Mouse (Mus musculus): ENCODE results near the gene Gm10563. TPM values are rescaled to one million over a fixed set of nuclear protein-coding genes. Genes with fewer than 3 reads are reported as not detected.
A peak's percentile ranks its signal among the peaks of the same experiment; 100 is the strongest.

The Gm10563 gene
- total RNA-seq, 1 experiment, result not detected

DNA sequence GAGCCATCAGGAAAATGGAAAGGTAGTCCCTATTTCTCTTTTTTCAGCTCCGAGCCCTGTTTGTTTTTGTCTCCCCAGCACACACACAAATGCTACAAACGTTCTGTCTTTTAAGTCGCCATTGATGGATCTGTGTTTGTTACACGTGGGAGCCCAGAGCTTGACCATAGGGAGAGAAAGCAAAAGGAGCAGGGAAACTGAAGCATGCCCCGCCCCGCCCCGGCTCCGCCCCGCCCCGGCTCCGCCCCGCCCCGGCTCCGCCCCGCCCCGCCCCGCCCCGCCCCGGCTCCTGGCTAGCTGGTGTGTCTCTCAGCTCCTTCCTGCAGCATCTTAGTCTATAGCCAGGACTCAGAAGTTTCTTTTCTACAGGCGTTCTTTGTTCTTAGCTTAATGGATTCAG is 46.7 kb downstream of the Gm10563 start:
- no peak for TF ChIP-seq ZNF384 (IDR thresholded peaks at IDR 0.05; ENCODE audit: low read depth, low read length)
- TF ChIP-seq CHD2 (IDR thresholded peaks at IDR 0.05; ENCODE audit: low read depth, low read length), result no peak
- no peak for TF ChIP-seq MAFK (IDR thresholded peaks at IDR 0.05; ENCODE audit: insufficient read depth, low read depth, low read length)
- TF ChIP-seq ZC3H11A (IDR thresholded peaks at IDR 0.05; ENCODE audit: borderline replicate concordance, low read depth, low read length), result no peak
- no peak for TF ChIP-seq HCFC1 (IDR thresholded peaks at IDR 0.05; ENCODE audit: borderline replicate concordance, insufficient read depth, low read length)
- H3K4me3 ChIP-seq (ENCODE audit: insufficient read depth in 1 of 2, low read depth in 1 of 2, low read length in 2 of 2, poor library complexity in 1 of 2, severe bottlenecking in 1 of 2), result peak overlapping the region in 1 of 2 experiments; percentile 14; a peak in 1 of 4 replicates
- H3K27ac ChIP-seq (ENCODE audit: insufficient read depth, low read depth, low read length, poor library complexity, severe bottlenecking), result no peak overlapping the region

DNA sequence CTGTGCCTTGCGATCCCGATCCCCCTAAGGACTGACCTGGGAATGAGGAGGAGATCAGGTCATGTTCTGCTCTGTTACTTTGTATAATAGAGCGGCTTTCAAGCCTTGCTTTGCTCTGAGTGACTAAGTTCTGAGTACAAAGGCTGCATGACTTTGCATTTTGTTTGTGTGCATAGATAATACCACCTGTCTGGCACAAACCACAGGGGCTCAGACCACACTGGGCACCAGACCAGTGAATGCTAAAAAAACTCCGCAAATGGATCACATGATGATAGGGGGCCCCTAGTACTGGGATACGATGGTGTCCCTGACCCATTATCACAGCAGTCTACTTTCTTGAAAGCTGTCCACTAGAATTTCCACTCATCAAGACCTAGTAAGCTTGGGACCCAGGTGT is 48.6 kb downstream of the Gm10563 start:
- Histone ChIP-seq H3K9me3 (ENCODE audit: control insufficient read depth, insufficient read depth, low read depth, low read length) (no peaks in the 10 kb centered on the region), H3K4me1 (ENCODE audit: control insufficient read depth in 2 of 2, insufficient read depth in 2 of 2, low read length in 2 of 2, poor library complexity in 1 of 2) (peaks cover 0 to 4% of the 10 kb centered on the region in 2 experiments; a peak in 1 of 4 replicates)

More for the DNA sequence above, 46.7 kb downstream of the Gm10563 start:
- in situ Hi-C loops (cut with MboI; ENCODE audit: low sequenced_read_pairs in 2 of 2, unreplicated experiment in 2 of 2), result no loop called here
- Histone ChIP-seq H3K36me3 (ENCODE audit: control insufficient read depth, insufficient read depth, low read length, poor library complexity, severe bottlenecking) (0 out of 2 replicates have a peak, but pooled peaks cover 3% of the 10 kb centered on the region), H3K9me3 (ENCODE audit: control insufficient read depth, insufficient read depth, low read depth, low read length) (no peaks in the 10 kb centered on the region), H3K4me1 (ENCODE audit: control insufficient read depth in 2 of 2, insufficient read depth in 2 of 2, low read length in 2 of 2, poor library complexity in 1 of 2) (peaks cover 0 to 4% of the 10 kb centered on the region in 2 experiments; a peak in 1 of 4 replicates), H3K9ac (ENCODE audit: insufficient read depth, low read depth, low read length, poor library complexity, severe bottlenecking) (peak overlapping the region; percentile 18; the same call in 1 of the 2 replicates)
- DNase-seq (ENCODE audit: low read depth, low spot score), result peak; percentile 27

DNA sequence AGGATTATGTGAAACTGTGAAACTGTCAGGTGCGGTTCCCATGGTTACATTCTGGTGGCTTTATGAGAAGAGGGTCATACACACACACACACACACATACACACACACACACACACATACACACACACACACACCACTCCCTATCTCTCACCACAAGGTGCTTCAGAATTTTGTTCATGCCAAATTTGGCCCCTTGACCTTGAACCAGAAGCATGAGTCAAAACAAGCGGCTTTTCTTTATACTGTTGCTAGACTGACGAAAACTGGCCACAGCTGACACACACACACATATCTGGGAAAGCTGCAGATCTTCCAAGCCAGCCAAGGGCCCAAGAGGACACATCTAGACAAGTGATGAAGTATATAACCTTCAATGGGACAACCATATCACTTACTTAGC is 49.4 kb downstream of the Gm10563 start:
- Histone ChIP-seq H3K36me3 (ENCODE audit: control insufficient read depth, insufficient read depth, low read length, poor library complexity, severe bottlenecking) (no peaks in the 10 kb centered on the region), H3K4me1 (ENCODE audit: control insufficient read depth in 2 of 2, insufficient read depth in 2 of 2, low read length in 2 of 2, poor library complexity in 1 of 2) (peaks cover 0 to 4% of the 10 kb centered on the region in 2 experiments; a peak in 1 of 4 replicates), H3K9ac (ENCODE audit: insufficient read depth, low read depth, low read length, poor library complexity, severe bottlenecking) (no peak overlapping the region), H3K4me3 (ENCODE audit: insufficient read depth in 1 of 2, low read depth in 1 of 2, low read length in 2 of 2, poor library complexity in 1 of 2, severe bottlenecking in 1 of 2) (no peak overlapping the region), H3K9me3 (ENCODE audit: control insufficient read depth, insufficient read depth, low read depth, low read length) (no peaks in the 10 kb centered on the region), H3K27ac (ENCODE audit: insufficient read depth, low read depth, low read length, poor library complexity, severe bottlenecking) (no peak overlapping the region)
- in situ Hi-C loops (cut with MboI; ENCODE audit: low sequenced_read_pairs in 2 of 2, unreplicated experiment in 2 of 2), result no loop called here
- no peak for DNase-seq (ENCODE audit: low read depth, low spot score)
- TF ChIP-seq HCFC1 (IDR thresholded peaks at IDR 0.05; ENCODE audit: borderline replicate concordance, insufficient read depth, low read length) (no peak), CHD2 (IDR thresholded peaks at IDR 0.05; ENCODE audit: low read depth, low read length) (no peak), ZC3H11A (IDR thresholded peaks at IDR 0.05; ENCODE audit: borderline replicate concordance, low read depth, low read length) (no peak), ZNF384 (IDR thresholded peaks at IDR 0.05; ENCODE audit: low read depth, low read length) (no peak), MAFK (IDR thresholded peaks at IDR 0.05; ENCODE audit: insufficient read depth, low read depth, low read length) (no peak)

More for the DNA sequence above, 48.6 kb downstream of the Gm10563 start:
- in situ Hi-C loops (cut with MboI; ENCODE audit: low sequenced_read_pairs in 2 of 2, unreplicated experiment in 2 of 2), result no loop called here
- H3K9ac ChIP-seq (ENCODE audit: insufficient read depth, low read depth, low read length, poor library complexity, severe bottlenecking), result no peak overlapping the region
- no peak overlapping the region for H3K27ac ChIP-seq (ENCODE audit: insufficient read depth, low read depth, low read length, poor library complexity, severe bottlenecking)
- H3K36me3 ChIP-seq (ENCODE audit: control insufficient read depth, insufficient read depth, low read length, poor library complexity, severe bottlenecking), result no peaks in the 10 kb centered on the region
- DNase-seq (ENCODE audit: low read depth, low spot score), result no peak
- H3K4me3 ChIP-seq (ENCODE audit: insufficient read depth in 1 of 2, low read depth in 1 of 2, low read length in 2 of 2, poor library complexity in 1 of 2, severe bottlenecking in 1 of 2), result no peak overlapping the region
- no peak for TF ChIP-seq MAFK (IDR thresholded peaks at IDR 0.05; ENCODE audit: insufficient read depth, low read depth, low read length)
- TF ChIP-seq HCFC1 (IDR thresholded peaks at IDR 0.05; ENCODE audit: borderline replicate concordance, insufficient read depth, low read length), result no peak
- no peak for TF ChIP-seq ZC3H11A (IDR thresholded peaks at IDR 0.05; ENCODE audit: borderline replicate concordance, low read depth, low read length)
- TF ChIP-seq CHD2 (IDR thresholded peaks at IDR 0.05; ENCODE audit: low read depth, low read length), result no peak
- TF ChIP-seq ZNF384 (IDR thresholded peaks at IDR 0.05; ENCODE audit: low read depth, low read length), result no peak

DNA sequence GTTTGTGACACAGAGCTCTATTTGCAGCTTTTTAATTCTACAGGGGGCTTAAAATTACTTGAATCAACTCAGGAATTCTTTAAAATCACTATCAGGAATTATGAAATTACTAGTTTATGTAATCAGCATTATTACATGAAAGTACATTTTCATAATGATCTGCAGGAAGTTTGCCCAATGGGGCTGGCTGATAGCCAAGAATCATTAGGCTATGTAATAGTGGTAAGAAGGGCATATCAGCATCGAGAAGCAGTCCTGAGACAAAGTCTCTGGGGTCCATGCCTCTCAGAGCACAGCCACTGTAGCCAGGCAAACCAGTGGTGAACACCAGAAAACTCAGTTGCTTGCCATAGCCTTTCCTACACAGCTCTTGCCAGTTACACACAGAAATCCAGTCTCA is 51.4 kb downstream of the Gm10563 start:
- Histone ChIP-seq H3K9ac (ENCODE audit: insufficient read depth, low read depth, low read length, poor library complexity, severe bottlenecking) (no peak overlapping the region), H3K4me1 (ENCODE audit: control insufficient read depth in 2 of 2, insufficient read depth in 2 of 2, low read length in 2 of 2, poor library complexity in 1 of 2) (peaks cover 0 to 4% of the 10 kb centered on the region in 2 experiments; a peak in 1 of 4 replicates), H3K9me3 (ENCODE audit: control insufficient read depth, insufficient read depth, low read depth, low read length) (no peaks in the 10 kb centered on the region), H3K4me3 (ENCODE audit: insufficient read depth in 1 of 2, low read depth in 1 of 2, low read length in 2 of 2, poor library complexity in 1 of 2, severe bottlenecking in 1 of 2) (no peak overlapping the region), H3K27ac (ENCODE audit: insufficient read depth, low read depth, low read length, poor library complexity, severe bottlenecking) (no peak overlapping the region), H3K36me3 (ENCODE audit: control insufficient read depth, insufficient read depth, low read length, poor library complexity, severe bottlenecking) (peaks cover 12% of the 10 kb centered on the region)
- no peak for DNase-seq (ENCODE audit: low read depth, low spot score)
- in situ Hi-C loops (cut with MboI; ENCODE audit: low sequenced_read_pairs in 2 of 2, unreplicated experiment in 2 of 2), result no loop called here
- TF ChIP-seq CHD2 (IDR thresholded peaks at IDR 0.05; ENCODE audit: low read depth, low read length) (no peak), MAFK (IDR thresholded peaks at IDR 0.05; ENCODE audit: insufficient read depth, low read depth, low read length) (no peak), ZC3H11A (IDR thresholded peaks at IDR 0.05; ENCODE audit: borderline replicate concordance, low read depth, low read length) (no peak), HCFC1 (IDR thresholded peaks at IDR 0.05; ENCODE audit: borderline replicate concordance, insufficient read depth, low read length) (no peak), ZNF384 (IDR thresholded peaks at IDR 0.05; ENCODE audit: low read depth, low read length) (no peak)
